ENCODE assay signal across 10 mouse cellular contexts in the genomic region with DNA sequence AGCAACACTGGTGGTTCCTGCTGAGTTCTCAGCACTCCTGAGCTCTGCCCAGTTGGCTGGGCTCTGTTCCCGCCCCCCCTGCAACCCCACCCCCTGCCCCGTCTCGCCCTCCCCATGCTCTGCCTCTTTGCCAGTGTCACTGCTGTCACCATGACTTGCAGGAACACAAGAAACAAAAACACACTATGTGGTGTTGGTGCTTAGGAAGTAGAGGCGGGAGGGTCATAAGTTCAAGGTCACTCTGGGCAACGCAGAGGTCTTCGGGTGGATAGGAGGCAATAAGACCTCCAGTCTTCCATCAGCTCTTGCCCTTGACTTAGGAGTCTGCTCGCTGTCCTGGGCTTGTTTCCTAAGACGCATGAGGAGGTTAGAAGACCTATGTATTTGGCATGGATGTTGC. TPM values are rescaled to one million over a fixed set of nuclear protein-coding genes. Genes with fewer than 3 reads are reported as not detected.
"Had no signal": no experiment of that assay in that cellular context is flagged by ENCODE, and none has a peak within 500 bp of the region (broad histone marks: within the 10 kb centered on the region; RNA-seq: fewer than 3 reads in every experiment).

No protein-coding gene starts in this region.

- H3K4me3 ChIP-seq: midbrain, embryonic 10.5 days; midbrain, embryonic 12.5 days; myocyte; neural tube, embryonic 13.5 days; neural tube, embryonic 15.5 days had no signal

- DNase-seq: right cerebral cortex, adult 18-20 months; right cerebral cortex, postnatal 25 days; thymus, adult 18-20 months had no signal

- H3K4me2 ChIP-seq: lung, embryonic 14.5 days; midbrain, embryonic 12.5 days; neural tube, embryonic 13.5 days; neural tube, embryonic 15.5 days had no signal

- H3K36me3 ChIP-seq: midbrain, embryonic 10.5 days; midbrain, embryonic 12.5 days; neural tube, embryonic 13.5 days; neural tube, embryonic 15.5 days had no signal

- H3K9ac ChIP-seq: liver, embryonic 14.5 days; lung, embryonic 14.5 days; midbrain, embryonic 12.5 days; neural tube, embryonic 13.5 days; neural tube, embryonic 15.5 days had no signal

- H3K27ac ChIP-seq: liver, embryonic 14.5 days; midbrain, embryonic 10.5 days; midbrain, embryonic 12.5 days; neural tube, embryonic 13.5 days; neural tube, embryonic 15.5 days had no signal

- H3K27me3 ChIP-seq: midbrain, embryonic 12.5 days; neural tube, embryonic 13.5 days; neural tube, embryonic 15.5 days had no signal

- H3K9me3 ChIP-seq: midbrain, embryonic 10.5 days; midbrain, embryonic 12.5 days; neural tube, embryonic 13.5 days; neural tube, embryonic 15.5 days had no signal

RNA-seq across cellular contexts. Expression of a gene that starts 10.9 kb away (rescaled TPM):
- polyA plus RNA-seq: myocyte had no signal
